Mouse (Mus musculus) thymus, adult 2 months (tissue): ENCODE data around the gene Samd4. TPM values are rescaled to one million over a fixed set of nuclear protein-coding genes. Genes with fewer than 3 reads are reported as not detected.

Experiments
- DNase-seq: peaks from one replicate; pipeline ENCODE4 v3.0.0; 2021
- H3K27ac ChIP-seq: fragments of 200-500 bp; 2 replicates; pipeline ENCODE4 v1.5.1; 2012; ENCODE audit warnings: low read length, control low read depth; ENCODE audit not compliant: control insufficient read depth, insufficient read depth
- H3K27me3 ChIP-seq: fragments of 200-500 bp; 2 replicates; pipeline ENCODE4 v1.6.1; 2012; ENCODE audit warnings: mild to moderate bottlenecking, low read length, moderate library complexity, mixed read lengths; ENCODE audit not compliant: control insufficient read depth, insufficient read depth
- H3K36me3 ChIP-seq: fragments of 200-500 bp; 2 replicates; pipeline ENCODE4 v1.6.1; 2012; ENCODE audit warnings: mild to moderate bottlenecking, low read length, moderate library complexity; ENCODE audit not compliant: control insufficient read depth, insufficient read depth
- H3K4me1 ChIP-seq: fragments of 200-500 bp; replicated peaks from 2 replicates; pipeline ENCODE4 v1.6.1; 2012; ENCODE audit warnings: low read length; ENCODE audit not compliant: control insufficient read depth, insufficient read depth
- H3K4me3 ChIP-seq: fragments of 200-500 bp; 2 replicates; pipeline ENCODE4 v1.5.1; 2012; ENCODE audit warnings: mild to moderate bottlenecking, low read length, control low read depth, moderate library complexity; ENCODE audit not compliant: control insufficient read depth, insufficient read depth
- CTCF ChIP-seq: fragments of 200-500 bp; IDR thresholded peaks from 2 replicates; pipeline ENCODE4 v1.5.1; 2012; ENCODE audit warnings: mild to moderate bottlenecking, control low read depth, low read length, moderate library complexity, borderline replicate concordance; ENCODE audit not compliant: control insufficient read depth, poor library complexity, insufficient read depth; ENCODE audit errors: extremely low read depth
- POLR2A ChIP-seq: fragments of 200-500 bp; IDR thresholded peaks from 2 replicates; pipeline ENCODE4 v1.6.1; 2012; ENCODE audit warnings: mild to moderate bottlenecking, low read length, control low read depth, moderate library complexity; ENCODE audit not compliant: control insufficient read depth, poor library complexity, insufficient read depth; ENCODE audit errors: extremely low read depth
- WGBS: fragments of 180-500 bp; shearing (Covaris S2); methylation state at CpG from one replicate; pipeline ENCODE4 v1.1.7; 2018; 5-methylcytosine and 5-hydroxymethylcytosine counted together
- polyA plus RNA-seq: library from polyadenylated mRNA; depleted of rRNA; stranded (reverse); fragments of >200 nt; gene quantifications from 2 replicates; pipeline ENCODE4 v1.2.3, GENCODE M21; 2012

The Samd4 gene
- polyA plus RNA-seq, 1 experiment, result 3.1 TPM

DNA sequence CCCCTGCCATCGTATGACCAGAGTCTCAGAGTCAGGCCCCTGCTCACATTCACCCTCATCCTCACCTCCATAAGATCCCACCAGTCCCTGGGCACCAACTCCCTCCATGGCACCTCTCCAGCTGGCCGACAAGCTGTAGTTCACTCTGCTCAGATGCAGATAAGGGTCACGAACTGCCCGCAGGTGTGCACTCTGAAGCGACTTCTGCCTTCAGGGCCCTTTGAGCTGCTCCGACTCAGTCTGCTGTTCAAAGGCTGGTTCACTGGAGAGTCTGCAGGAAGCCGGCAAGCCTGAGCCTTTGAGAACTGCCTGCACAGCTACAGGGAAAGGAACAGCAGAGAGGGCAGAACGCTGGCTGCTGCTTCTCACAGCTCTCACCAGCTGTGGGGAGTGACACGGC, 232.5 kb downstream of the Samd4 start:
- Histone ChIP-seq H3K36me3 (no peaks in the 10 kb centered on the region), H3K4me3 (no peak overlapping the region), H3K4me1 (peaks cover 23% of the 10 kb centered on the region), H3K27ac (peak overlapping the region; percentile 57; the same call in 1 of the 2 replicates), H3K27me3 (no peaks in the 10 kb centered on the region)
- peak; percentile 69 for DNase-seq
- TF ChIP-seq CTCF (0 out of 2 replicates have a peak, but pooled peaks have one; percentile 32), POLR2A (0 out of 2 replicates have a peak, but pooled peaks have one; percentile 8)
- WGBS, result 25% methylated on average over 9 of the region's 9 CpGs

DNA sequence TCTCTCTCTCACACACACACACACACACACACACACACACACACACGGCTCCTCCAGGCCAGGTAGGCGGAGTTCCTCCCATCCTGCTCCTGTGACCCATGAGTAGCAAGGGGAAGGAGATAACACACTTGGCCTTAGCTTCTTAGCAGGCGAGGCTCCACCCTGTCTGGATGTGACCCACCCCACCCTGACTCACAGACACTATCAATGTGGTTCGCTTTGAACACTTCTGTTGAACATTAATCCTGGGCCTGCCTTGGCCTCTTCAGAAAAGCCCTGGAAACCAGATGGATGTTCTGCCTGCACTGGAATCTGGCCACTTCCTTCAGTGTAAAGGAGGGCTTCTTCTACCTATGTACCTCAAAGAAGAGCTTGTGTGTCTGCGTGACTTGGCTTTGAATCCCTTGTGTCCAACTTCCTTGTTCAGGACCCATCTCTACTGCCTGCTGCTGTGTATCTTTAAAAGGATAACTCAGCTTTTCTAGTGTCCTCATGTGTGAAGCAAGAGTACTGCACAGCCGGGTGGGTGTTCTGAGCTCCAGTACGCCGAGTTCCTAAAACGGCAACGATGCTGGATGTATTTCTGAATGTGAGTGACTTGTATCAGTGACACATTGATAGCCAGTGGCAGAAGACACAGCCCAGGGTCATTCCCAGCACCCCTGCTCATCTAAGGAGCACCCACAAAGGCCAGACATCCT, 233.6 kb downstream of the Samd4 start:
- DNase-seq, result no peak
- TF ChIP-seq POLR2A, result no peak
- TF ChIP-seq CTCF, result no peak
- Histone ChIP-seq H3K36me3 (no peaks in the 10 kb centered on the region), H3K4me1 (peaks cover 23% of the 10 kb centered on the region), H3K27ac (no peak overlapping the region), H3K4me3 (no peak overlapping the region), H3K27me3 (no peaks in the 10 kb centered on the region)
- WGBS, result 88% methylated on average over 10 of the region's 10 CpGs

DNA sequence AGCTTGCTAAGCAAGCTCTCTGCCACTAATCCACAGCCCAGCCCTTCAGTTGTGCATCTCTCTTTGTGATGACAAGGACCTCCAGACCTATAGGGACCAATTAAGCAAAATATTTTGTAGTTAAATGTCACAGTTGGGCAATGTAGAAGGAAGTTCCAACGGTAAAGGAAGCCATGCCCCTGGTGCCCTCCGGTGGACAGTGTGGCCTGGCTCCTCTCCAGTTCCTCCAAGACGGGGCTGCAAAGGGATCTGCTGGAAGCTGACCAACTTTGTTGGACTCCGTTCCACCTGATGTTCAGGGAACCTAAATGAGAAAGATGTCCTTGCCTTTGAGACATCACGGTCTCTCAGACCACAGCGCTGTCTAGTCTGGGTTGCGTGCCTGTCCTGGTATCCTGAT, 234.9 kb downstream of the Samd4 start:
- H3K4me1 ChIP-seq, result peaks cover 23% of the 10 kb centered on the region
- H3K4me3 ChIP-seq, result no peak overlapping the region
- H3K27me3 ChIP-seq, result no peaks in the 10 kb centered on the region
- no peak for DNase-seq
- no peak overlapping the region for H3K27ac ChIP-seq
- WGBS, result 60% methylated on average over 7 of the region's 7 CpGs
- H3K36me3 ChIP-seq, result no peaks in the 10 kb centered on the region
- TF ChIP-seq CTCF (no peak), POLR2A (no peak)

GRCm38 (mm10) chr14:47127987-47128386, 245.3 kb downstream of the Samd4 start:
- TF ChIP-seq POLR2A, result no peak
- no peak for TF ChIP-seq CTCF
- DNase-seq, result no peak
- WGBS, result 95% methylated on average over 5 of the region's 5 CpGs
- H3K4me1 ChIP-seq, result no peaks in the 10 kb centered on the region
- no peak overlapping the region for H3K27ac ChIP-seq
- no peaks in the 10 kb centered on the region for H3K27me3 ChIP-seq
- H3K36me3 ChIP-seq, result no peaks in the 10 kb centered on the region
- H3K4me3 ChIP-seq, result no peak overlapping the region

DNA sequence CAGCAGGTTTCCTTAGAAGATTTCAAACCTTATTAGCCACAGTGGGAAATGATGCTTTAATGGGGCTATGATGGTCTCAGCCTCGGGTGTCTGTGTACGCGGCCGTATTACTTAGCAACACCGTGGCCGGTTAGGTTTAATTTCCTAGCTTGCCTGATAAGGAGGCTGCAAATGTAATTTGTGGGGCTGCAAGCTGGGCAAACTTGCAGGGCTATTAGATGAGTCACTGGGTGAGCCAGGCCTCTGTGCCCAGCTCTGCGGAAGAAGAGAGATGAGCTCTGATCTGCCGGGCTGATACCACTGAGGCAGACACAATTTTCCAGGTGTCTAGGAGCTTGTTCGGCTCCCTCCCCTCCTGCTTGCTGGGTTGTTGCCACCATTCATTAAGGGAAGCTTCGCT, 251.3 kb downstream of the Samd4 start:
- no peak for DNase-seq
- Histone ChIP-seq H3K4me3 (no peak overlapping the region), H3K27ac (no peak overlapping the region), H3K27me3 (no peaks in the 10 kb centered on the region), H3K36me3 (no peaks in the 10 kb centered on the region), H3K4me1 (no peaks in the 10 kb centered on the region)
- WGBS, result 92% methylated on average over 10 of the region's 10 CpGs
- no peak for TF ChIP-seq CTCF
- TF ChIP-seq POLR2A, result no peak

- Histone ChIP-seq H3K27ac (no peak overlapping the region), H3K4me1 (no peaks in the 10 kb centered on the region), H3K4me3 (no peak overlapping the region), H3K27me3 (no peaks in the 10 kb centered on the region), H3K36me3 (no peaks in the 10 kb centered on the region)
- DNase-seq, result no peak
- 88% methylated on average over 5 of the region's 5 CpGs for WGBS
- TF ChIP-seq POLR2A (no peak), CTCF (no peak)
Observed at GRCm38 (mm10) chr14:47136637-47137036, 254.0 kb downstream of the Samd4 start.
